Mouse (Mus musculus) liver, embryonic 15.5 days (tissue): ENCODE measurements around the gene Col1a1. TPM values are rescaled to one million over a fixed set of nuclear protein-coding genes. Genes with fewer than 3 reads are reported as not detected.
A peak's percentile ranks its signal among the peaks of the same experiment; 100 is the strongest.

ENCODE experiments used
- ATAC-seq: fragments of 200-750 bp; cut with Nextera tagmentation; 2 replicates; pipeline ENCODE4 v1.8.0; 2017; ENCODE audit warnings: moderate number of reproducible peaks, mild to moderate bottlenecking, moderate library complexity; ENCODE audit not compliant: insufficient read depth
- H3K27ac ChIP-seq: fragments of 300-500 bp; sonication (generic); replicated peaks from 2 replicates; pipeline ENCODE4 v1.5.1; 2015; ENCODE audit warnings: mild to moderate bottlenecking, inconsistent platforms
- H3K27me3 ChIP-seq: fragments of 300-500 bp; sonication (generic); 2 replicates; pipeline ENCODE4 v1.6.1; 2015; ENCODE audit warnings: mild to moderate bottlenecking, inconsistent platforms
- H3K36me3 ChIP-seq: fragments of 300-500 bp; sonication (generic); replicated peaks from 2 replicates; pipeline ENCODE4 v1.6.1; 2015; ENCODE audit warnings: moderate library complexity, mild to moderate bottlenecking, inconsistent platforms
- H3K4me1 ChIP-seq: fragments of 300-500 bp; sonication (generic); replicated peaks from 2 replicates; pipeline ENCODE4 v1.6.1; 2015; ENCODE audit warnings: inconsistent platforms
- H3K4me2 ChIP-seq: fragments of 300-500 bp; sonication (generic); 2 replicates; pipeline ENCODE4 v1.6.1; 2015; ENCODE audit warnings: moderate library complexity, mild to moderate bottlenecking, inconsistent platforms
- H3K4me3 ChIP-seq: fragments of 300-500 bp; sonication (generic); replicated peaks from 2 replicates; pipeline ENCODE4 v1.5.1; 2015; ENCODE audit warnings: mild to moderate bottlenecking, inconsistent platforms
- H3K9ac ChIP-seq: fragments of 300-500 bp; sonication (generic); 2 replicates; pipeline ENCODE4 v1.6.1; 2015; ENCODE audit warnings: moderate library complexity, mild to moderate bottlenecking, inconsistent platforms
- H3K9me3 ChIP-seq: fragments of 300-500 bp; sonication (generic); replicated peaks from 2 replicates; pipeline ENCODE4 v1.6.1; 2016; ENCODE audit warnings: inconsistent platforms
- WGBS: fragments of 180-500 bp; shearing (Covaris S2); methylation state at CpG from one replicate; pipeline ENCODE4 v1.1.7; 2015; ENCODE audit warnings: mixed read lengths; ENCODE audit not compliant: insufficient replicate concordance; 5-methylcytosine and 5-hydroxymethylcytosine counted together
- polyA plus RNA-seq: library from polyadenylated mRNA; unstranded; fragments of >200 nt; fragmentation: Nextera tagmentation; extraction: Ambion mirVana; gene quantifications from 2 replicates; pipeline ENCODE4 v1.2.1, GENCODE M21; 2015

Gene Col1a1
- polyA plus RNA-seq, 1 experiment from 2014 or later, result 76.5 TPM

GRCm38 (mm10) chr11:94976199-94976598 is 40.2 kb downstream of the Col1a1 start, which contains the start of gene Sgca:
TSS of gene Sgca (minus strand) at chr11:94976327.
- Histone ChIP-seq H3K9me3 (no peaks in the 10 kb centered on the region), H3K27me3 (peaks cover 10% of the 10 kb centered on the region), H3K9ac (no peak within 1 kb of the TSS), H3K4me2 (no peak within 1 kb of the TSS), H3K27ac (no peak within 1 kb of the TSS), H3K36me3 (no peaks in the 10 kb centered on the region), H3K4me1 (peaks cover 20% of the 10 kb centered on the region), H3K4me3 (no peak within 1 kb of the TSS)
- 56% methylated on average over 5 of the region's 5 CpGs for WGBS
- ATAC-seq, result no peak

GRCm38 (mm10) chr11:94978178-94978915 is 42.3 kb downstream of the Col1a1 start:
- Histone ChIP-seq H3K9ac (no peak overlapping the region), H3K27ac (no peak overlapping the region), H3K36me3 (no peaks in the 10 kb centered on the region), H3K9me3 (no peaks in the 10 kb centered on the region), H3K4me2 (peak overlapping the region; percentile 60), H3K4me3 (0 out of 2 replicates have a peak overlapping the region, but pooled peaks have one; percentile 29), H3K4me1 (peaks cover 20% of the 10 kb centered on the region), H3K27me3 (no peaks in the 10 kb centered on the region)
- ATAC-seq, result 0 out of 2 replicates have a peak, but pooled peaks have one; percentile 2
- 35% methylated on average over 9 of the region's 9 CpGs for WGBS

- peak; percentile 80 for ATAC-seq
- under 1% methylated on average over 20 of the region's 20 CpGs for WGBS
- H3K9ac ChIP-seq, result peak overlapping the region; percentile 37
These were observed 42.9 kb downstream of the Col1a1 start for GRCm38 (mm10) chr11:94978947-94979346.

GRCm38 (mm10) chr11:94979462-94980179 is 43.6 kb downstream of the Col1a1 start:
- peak overlapping the region; percentile 45 for H3K27ac ChIP-seq
- peak overlapping the region; percentile 60 for H3K4me2 ChIP-seq
- peak overlapping the region; percentile 29; the same call in 1 of the 2 replicates for H3K4me3 ChIP-seq
- no peaks in the 10 kb centered on the region for H3K9me3 ChIP-seq
- no peaks in the 10 kb centered on the region for H3K36me3 ChIP-seq
- peaks cover 31% of the 10 kb centered on the region for H3K4me1 ChIP-seq
- peak; percentile 52 for ATAC-seq
- peak overlapping the region; percentile 37 for H3K9ac ChIP-seq
- WGBS, result 51% methylated on average over 11 of the region's 11 CpGs
- no peaks in the 10 kb centered on the region for H3K27me3 ChIP-seq

More at GRCm38 (mm10) chr11:94978947-94979346, 42.9 kb downstream of the Col1a1 start:
- H3K36me3 ChIP-seq, result no peaks in the 10 kb centered on the region
- peak overlapping the region; percentile 29 for H3K4me3 ChIP-seq
- H3K4me2 ChIP-seq, result peak overlapping the region; percentile 60
- no peaks in the 10 kb centered on the region for H3K9me3 ChIP-seq
- H3K27ac ChIP-seq, result peak overlapping the region; percentile 45
- H3K27me3 ChIP-seq, result no peaks in the 10 kb centered on the region
- H3K4me1 ChIP-seq, result peaks cover 24% of the 10 kb centered on the region

GRCm38 (mm10) chr11:94985140-94985539 is 49.1 kb downstream of the Col1a1 start:
- ATAC-seq, result no peak
- Histone ChIP-seq H3K4me2 (peak overlapping the region; percentile 35; the same call in 1 of the 2 replicates), H3K27me3 (no peaks in the 10 kb centered on the region), H3K4me3 (no peak overlapping the region), H3K4me1 (peaks cover 62% of the 10 kb centered on the region), H3K27ac (no peak overlapping the region), H3K9ac (no peak overlapping the region), H3K36me3 (no peaks in the 10 kb centered on the region), H3K9me3 (no peaks in the 10 kb centered on the region)
- 42% methylated on average over 1 of the region's 1 CpGs for WGBS

GRCm38 (mm10) chr11:94985822-94986221 is 49.8 kb downstream of the Col1a1 start:
- H3K27me3 ChIP-seq, result no peaks in the 10 kb centered on the region
- no peak overlapping the region for H3K27ac ChIP-seq
- H3K4me1 ChIP-seq, result peaks cover 68% of the 10 kb centered on the region
- no peaks in the 10 kb centered on the region for H3K9me3 ChIP-seq
- no peak overlapping the region for H3K4me2 ChIP-seq
- H3K9ac ChIP-seq, result no peak overlapping the region
- 70% methylated on average over 5 of the region's 5 CpGs for WGBS
- H3K36me3 ChIP-seq, result no peaks in the 10 kb centered on the region
- H3K4me3 ChIP-seq, result no peak overlapping the region
- ATAC-seq, result no peak

GRCm38 (mm10) chr11:94986435-94986834 is 50.4 kb downstream of the Col1a1 start:
- Histone ChIP-seq H3K9ac (no peak overlapping the region), H3K9me3 (no peaks in the 10 kb centered on the region), H3K27ac (no peak overlapping the region), H3K27me3 (no peaks in the 10 kb centered on the region), H3K4me3 (no peak overlapping the region), H3K4me2 (no peak overlapping the region), H3K36me3 (no peaks in the 10 kb centered on the region), H3K4me1 (peaks cover 70% of the 10 kb centered on the region)
- 42% methylated on average over 2 of the region's 2 CpGs for WGBS
- ATAC-seq, result no peak

GRCm38 (mm10) chr11:94987341-94987740 is 51.3 kb downstream of the Col1a1 start:
- Histone ChIP-seq H3K9me3 (no peaks in the 10 kb centered on the region), H3K27ac (peak overlapping the region; percentile 90; the same call in 1 of the 2 replicates), H3K27me3 (no peaks in the 10 kb centered on the region), H3K4me1 (peaks cover 79% of the 10 kb centered on the region), H3K9ac (no peak overlapping the region), H3K4me2 (peak overlapping the region; percentile 97; the same call in 1 of the 2 replicates), H3K36me3 (no peaks in the 10 kb centered on the region), H3K4me3 (no peak overlapping the region)
- ATAC-seq, result no peak
- WGBS, result 63% methylated on average over 6 of the region's 6 CpGs

- H3K9me3 ChIP-seq, result no peaks in the 10 kb centered on the region
- no peak for ATAC-seq
- no peaks in the 10 kb centered on the region for H3K36me3 ChIP-seq
- no peak overlapping the region for H3K4me3 ChIP-seq
- WGBS, result 61% methylated on average over 8 of the region's 8 CpGs
- H3K4me2 ChIP-seq, result peak overlapping the region; percentile 97
- 0 out of 2 replicates have a peak overlapping the region, but pooled peaks have one; percentile 13 for H3K9ac ChIP-seq
- H3K4me1 ChIP-seq, result peaks cover 84% of the 10 kb centered on the region
- peak overlapping the region; percentile 90 for H3K27ac ChIP-seq
- H3K27me3 ChIP-seq, result no peaks in the 10 kb centered on the region
These were observed 51.8 kb downstream of the Col1a1 start for GRCm38 (mm10) chr11:94987851-94988250.

GRCm38 (mm10) chr11:94988780-94989561 is 52.9 kb downstream of the Col1a1 start:
- Histone ChIP-seq H3K4me3 (peak overlapping the region; percentile 89), H3K27me3 (no peaks in the 10 kb centered on the region), H3K4me1 (peaks cover 91% of the 10 kb centered on the region), H3K9me3 (no peaks in the 10 kb centered on the region), H3K27ac (peak overlapping the region; percentile 90; the same call in 1 of the 2 replicates), H3K4me2 (peak overlapping the region; percentile 97), H3K36me3 (no peaks in the 10 kb centered on the region), H3K9ac (peak overlapping the region; percentile 94; the same call in 1 of the 2 replicates)
- ATAC-seq, result no peak
- 33% methylated on average over 10 of the region's 10 CpGs for WGBS
